18 mouse cellular contexts compared by ENCODE assay signal in the genomic region with DNA sequence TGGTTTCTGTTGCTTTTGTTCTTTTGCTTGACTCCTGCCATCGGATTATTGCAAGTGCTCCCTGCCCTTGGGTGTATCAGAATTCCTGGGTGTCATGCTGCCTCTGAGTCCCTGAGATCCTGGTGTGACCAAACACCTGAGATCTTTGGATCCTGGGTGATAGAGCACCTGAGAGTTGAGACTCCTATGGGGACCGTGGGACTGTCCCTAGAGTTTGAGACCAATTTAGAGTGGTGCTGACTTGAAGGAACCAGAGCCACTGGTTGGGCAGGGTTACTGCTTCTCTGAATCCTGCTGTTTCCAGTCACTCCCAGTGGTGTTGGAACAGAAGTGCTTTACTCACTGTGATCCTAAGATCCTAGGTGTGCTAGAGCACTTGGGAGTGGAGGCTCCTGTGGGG.
"Had no signal": no experiment of that assay in that cellular context is flagged by ENCODE, and none has a peak within 500 bp of the region (broad histone marks: within the 10 kb centered on the region; RNA-seq: fewer than 3 reads in every experiment).

No protein-coding gene starts in this region.

- H3K36me3 ChIP-seq: lung, embryonic 15.5 days; midbrain, embryonic 10.5 days; midbrain, embryonic 12.5 days; neural tube, embryonic 13.5 days; neural tube, embryonic 15.5 days had no signal

- H3K4me2 ChIP-seq: lung, embryonic 15.5 days; midbrain, embryonic 12.5 days; neural tube, embryonic 13.5 days; neural tube, embryonic 15.5 days had no signal

- ATAC-seq: lung, postnatal 0 days; midbrain, embryonic 16.5 days had no signal

- H3K27me3 ChIP-seq: lung, embryonic 15.5 days; midbrain, embryonic 12.5 days; neural tube, embryonic 13.5 days; neural tube, embryonic 15.5 days had no signal

- H3K4me3 ChIP-seq: lung, embryonic 15.5 days; midbrain, embryonic 10.5 days; midbrain, embryonic 12.5 days; myocyte; neural tube, embryonic 13.5 days; neural tube, embryonic 15.5 days had no signal

- DNase-seq: lung, adult 18-20 months; lung, postnatal 4 days; midbrain, embryonic 14.5 days; retina, postnatal 1 day; right cerebral cortex, adult 18-20 months; right cerebral cortex, postnatal 25 days; right cerebral cortex, postnatal 4 days; spleen, adult 18-20 months; thymus, adult 18-20 months had no signal

- H3K9me3 ChIP-seq: lung, embryonic 15.5 days had no signal

- H3K4me1 ChIP-seq: lung, embryonic 15.5 days; midbrain, embryonic 10.5 days; midbrain, embryonic 12.5 days; neural tube, embryonic 13.5 days; neural tube, embryonic 15.5 days had no signal

- H3K27ac ChIP-seq: liver, embryonic 14.5 days; lung, embryonic 15.5 days; midbrain, embryonic 10.5 days; midbrain, embryonic 12.5 days; neural tube, embryonic 13.5 days; neural tube, embryonic 15.5 days had no signal

- H3K9ac ChIP-seq: liver, embryonic 14.5 days; lung, embryonic 15.5 days; midbrain, embryonic 12.5 days; neural tube, embryonic 13.5 days; neural tube, embryonic 15.5 days had no signal
